Mouse (Mus musculus) hindbrain, embryonic 11.5 days (tissue): ENCODE measurements around the gene Add3. TPM values are rescaled to one million over a fixed set of nuclear protein-coding genes. Genes with fewer than 3 reads are reported as not detected.

Experiments used
- ATAC-seq: fragments of 200-750 bp; cut with Nextera tagmentation; 2 replicates; pipeline ENCODE4 v1.8.0; 2017; ENCODE audit warnings: mild to moderate bottlenecking, moderate TSS enrichment, moderate library complexity; ENCODE audit not compliant: low FRiP score
- DNase-seq: peaks from one replicate; pipeline ENCODE4 v3.0.0-alpha.2; 2015; ENCODE audit warnings: low spot score
- H3K27ac ChIP-seq: fragments of 300-500 bp; sonication (generic); 2 replicates; pipeline ENCODE4 v1.5.1; 2014; ENCODE audit warnings: mild to moderate bottlenecking, low read depth, low read length
- H3K27me3 ChIP-seq: fragments of 300-500 bp; sonication (generic); 2 replicates; pipeline ENCODE4 v1.6.1; 2014; ENCODE audit warnings: mild to moderate bottlenecking, low read length, moderate library complexity, mixed read lengths; ENCODE audit not compliant: control insufficient read depth, insufficient read depth
- H3K36me3 ChIP-seq: fragments of 300-500 bp; sonication (generic); 2 replicates; pipeline ENCODE4 v1.6.1; 2014; ENCODE audit warnings: mild to moderate bottlenecking, low read length, moderate library complexity, mixed read lengths; ENCODE audit not compliant: control insufficient read depth, insufficient read depth
- H3K4me1 ChIP-seq: fragments of 300-500 bp; sonication (generic); replicated peaks from 2 replicates; pipeline ENCODE4 v1.6.1; 2014; ENCODE audit warnings: low read length, mixed read lengths; ENCODE audit not compliant: control insufficient read depth, insufficient read depth
- H3K4me2 ChIP-seq: fragments of 300-500 bp; sonication (generic); replicated peaks from 2 replicates; pipeline ENCODE4 v1.6.1; 2014; ENCODE audit warnings: mild to moderate bottlenecking, low read depth, low read length
- H3K4me3 ChIP-seq: fragments of 300-500 bp; sonication (generic); 2 replicates; pipeline ENCODE4 v1.5.1; 2014; ENCODE audit warnings: low read depth, low read length
- H3K9ac ChIP-seq: fragments of 300-500 bp; sonication (generic); 2 replicates; pipeline ENCODE4 v1.6.1; 2014; ENCODE audit warnings: low read depth, low read length
- H3K9me3 ChIP-seq: fragments of 300-500 bp; sonication (generic); 2 replicates; pipeline ENCODE4 v1.6.1; 2016; ENCODE audit warnings: low read length; ENCODE audit not compliant: control insufficient read depth
- WGBS: fragments of 180-500 bp; shearing (Covaris S2); extraction: QIAGEN DNeasy Blood & Tissue Kit; methylation state at CpG from one replicate; pipeline ENCODE4 v1.1.7; 2014; 5-methylcytosine and 5-hydroxymethylcytosine counted together
- polyA plus RNA-seq: library from polyadenylated mRNA; unstranded; fragments of >200 nt; fragmentation: Nextera tagmentation; extraction: Ambion mirVana; gene quantifications from 2 replicates; pipeline ENCODE4 v1.2.1, GENCODE M21; 2014

The Add3 gene
- polyA plus RNA-seq, 1 experiment from 2014 or later: 46.6 TPM

GRCm38 (mm10) chr19:53156361-53156760 lies 16.1 kb downstream of the Add3 start:
- Histone ChIP-seq H3K9ac (no peak overlapping the region), H3K27me3 (no peaks in the 10 kb centered on the region), H3K4me2 (no peak overlapping the region), H3K27ac (no peak overlapping the region), H3K4me3 (no peak overlapping the region), H3K4me1 (no peaks in the 10 kb centered on the region), H3K36me3 (no peaks in the 10 kb centered on the region), H3K9me3 (no peaks in the 10 kb centered on the region)
- no peak for DNase-seq
- ATAC-seq: no peak
- 90% methylated on average over 3 of the region's 3 CpGs for whole genome bisulfite sequencing

GRCm38 (mm10) chr19:53157176-53157575 lies 16.9 kb downstream of the Add3 start:
- no peaks in the 10 kb centered on the region for H3K4me1 ChIP-seq

DNA sequence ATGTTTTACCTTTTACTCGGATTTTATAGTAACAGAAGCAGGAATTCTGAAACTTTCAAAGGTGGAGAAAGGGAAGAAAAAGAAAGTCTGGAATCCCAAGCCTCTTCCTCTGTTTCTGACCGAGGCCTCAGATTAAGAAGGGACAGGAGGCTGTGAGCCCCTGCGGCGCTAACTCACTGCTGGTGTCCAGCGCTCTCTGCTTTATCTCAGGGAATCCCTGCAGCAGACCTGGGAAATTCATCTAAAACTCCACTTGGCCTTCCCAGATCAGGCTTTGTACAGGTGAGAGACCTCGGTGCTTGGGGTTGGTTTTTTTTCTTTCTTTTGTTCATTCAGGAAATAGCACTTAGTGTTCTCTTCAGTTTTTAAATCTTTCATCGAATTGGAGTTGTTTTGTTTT lies 19.1 kb downstream of the Add3 start:
- Histone ChIP-seq H3K9ac (no peak overlapping the region), H3K27ac (no peak overlapping the region), H3K27me3 (no peaks in the 10 kb centered on the region), H3K4me2 (no peak overlapping the region), H3K9me3 (no peaks in the 10 kb centered on the region), H3K4me1 (no peaks in the 10 kb centered on the region), H3K36me3 (no peaks in the 10 kb centered on the region), H3K4me3 (no peak overlapping the region)
- 49% methylated on average over 7 of the region's 7 CpGs for WGBS
- no peak for DNase-seq
- ATAC-seq: no peak

More at GRCm38 (mm10) chr19:53157176-53157575, 16.9 kb downstream of the Add3 start:
- Histone ChIP-seq H3K9me3 (no peaks in the 10 kb centered on the region), H3K9ac (no peak overlapping the region), H3K4me2 (no peak overlapping the region), H3K27me3 (no peaks in the 10 kb centered on the region), H3K27ac (no peak overlapping the region), H3K4me3 (no peak overlapping the region), H3K36me3 (no peaks in the 10 kb centered on the region)
- WGBS: 86% methylated on average over 5 of the region's 5 CpGs
- no peak for DNase-seq
- no peak for ATAC-seq

DNA sequence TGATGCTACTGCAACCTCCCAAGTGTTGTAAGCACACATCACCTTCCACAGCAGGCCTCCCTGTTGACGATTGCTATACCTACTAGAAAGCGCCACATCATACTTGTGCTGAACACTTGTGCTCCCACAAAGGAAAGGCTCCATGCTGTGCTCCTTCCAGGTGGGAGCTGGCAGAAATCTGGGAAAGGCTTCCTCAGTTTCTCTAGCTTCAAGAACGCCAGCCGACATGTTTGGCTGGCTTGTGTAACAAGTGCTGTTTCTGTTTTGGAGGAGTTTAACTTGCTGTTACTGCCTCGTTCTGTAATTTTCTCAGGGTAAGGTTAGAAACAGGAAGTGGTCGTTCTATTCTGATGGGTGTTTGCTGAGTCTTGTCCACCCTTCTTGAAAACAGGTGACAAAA lies 22.7 kb downstream of the Add3 start:
- H3K27ac ChIP-seq: no peak overlapping the region
- H3K4me2 ChIP-seq: no peak overlapping the region
- H3K36me3 ChIP-seq: no peaks in the 10 kb centered on the region
- H3K4me3 ChIP-seq: no peak overlapping the region
- DNase-seq (no peak), ATAC-seq (no peak)
- H3K9me3 ChIP-seq: no peaks in the 10 kb centered on the region
- no peaks in the 10 kb centered on the region for H3K4me1 ChIP-seq
- H3K27me3 ChIP-seq: no peaks in the 10 kb centered on the region
- no peak overlapping the region for H3K9ac ChIP-seq
- 91% methylated on average over 6 of the region's 6 CpGs for WGBS

DNA sequence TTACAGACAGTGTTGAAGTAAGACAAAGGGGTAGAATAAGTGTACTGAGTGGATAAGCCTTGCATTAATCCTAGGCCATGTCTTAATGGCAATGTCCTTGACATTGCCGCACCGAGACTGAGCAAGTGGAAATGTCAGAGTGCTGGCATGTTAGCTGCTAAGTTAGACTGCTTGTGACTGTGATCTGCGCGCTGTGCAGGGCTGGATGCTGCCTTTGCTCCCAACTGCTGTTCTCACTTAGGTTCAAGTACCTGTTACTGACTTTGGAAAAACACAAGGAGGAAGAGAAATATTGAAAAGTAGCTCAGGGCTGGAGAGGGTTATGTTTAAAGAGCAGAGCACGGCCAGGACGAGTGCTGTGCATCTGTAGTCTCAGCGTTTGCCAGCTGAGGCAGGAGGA lies 24.4 kb downstream of the Add3 start:
- DNase-seq (no peak), ATAC-seq (no peak)
- no peaks in the 10 kb centered on the region for H3K36me3 ChIP-seq
- WGBS: 83% methylated on average over 7 of the region's 7 CpGs
- H3K27ac ChIP-seq: no peak overlapping the region
- H3K4me2 ChIP-seq: no peak overlapping the region
- no peaks in the 10 kb centered on the region for H3K4me1 ChIP-seq
- H3K9ac ChIP-seq: no peak overlapping the region
- no peak overlapping the region for H3K4me3 ChIP-seq
- no peaks in the 10 kb centered on the region for H3K9me3 ChIP-seq
- H3K27me3 ChIP-seq: no peaks in the 10 kb centered on the region

- no peaks in the 10 kb centered on the region for H3K4me1 ChIP-seq
- ATAC-seq (no peak), DNase-seq (no peak)
- H3K4me2 ChIP-seq: no peak overlapping the region
- H3K27me3 ChIP-seq: no peaks in the 10 kb centered on the region
- WGBS: 62% methylated on average over 4 of the region's 4 CpGs
- no peak overlapping the region for H3K9ac ChIP-seq
- H3K36me3 ChIP-seq: no peaks in the 10 kb centered on the region
- no peak overlapping the region for H3K4me3 ChIP-seq
- no peak overlapping the region for H3K27ac ChIP-seq
- no peaks in the 10 kb centered on the region for H3K9me3 ChIP-seq
These were observed 25.3 kb downstream of the Add3 start for GRCm38 (mm10) chr19:53165305-53166240.

DNA sequence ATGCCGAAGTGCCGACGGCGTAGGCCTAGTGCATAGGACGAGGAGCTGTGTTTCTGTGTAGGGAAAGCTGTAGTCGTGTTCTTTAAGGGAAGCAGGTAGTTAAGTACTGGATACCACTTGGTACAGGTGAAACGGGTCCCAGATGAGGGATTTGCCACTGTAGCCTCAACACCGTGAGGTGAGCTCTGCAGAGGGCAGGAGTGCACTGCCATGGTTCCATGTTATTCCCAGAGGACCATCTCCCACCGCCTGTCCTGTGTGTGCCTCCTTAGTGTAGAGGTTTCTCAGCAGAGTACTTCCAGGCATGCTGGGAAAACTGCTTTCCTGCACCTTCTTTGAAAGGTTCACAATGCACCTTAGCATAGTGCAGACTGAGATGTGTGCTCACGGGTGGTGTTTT lies 26.1 kb downstream of the Add3 start:
- H3K9me3 ChIP-seq: no peaks in the 10 kb centered on the region
- no peak overlapping the region for H3K27ac ChIP-seq
- no peak overlapping the region for H3K4me2 ChIP-seq
- no peak overlapping the region for H3K4me3 ChIP-seq
- no peak overlapping the region for H3K9ac ChIP-seq
- DNase-seq (no peak), ATAC-seq (no peak)
- no peaks in the 10 kb centered on the region for H3K4me1 ChIP-seq
- no peaks in the 10 kb centered on the region for H3K36me3 ChIP-seq
- 91% methylated on average over 10 of the region's 10 CpGs for WGBS
- no peaks in the 10 kb centered on the region for H3K27me3 ChIP-seq

DNA sequence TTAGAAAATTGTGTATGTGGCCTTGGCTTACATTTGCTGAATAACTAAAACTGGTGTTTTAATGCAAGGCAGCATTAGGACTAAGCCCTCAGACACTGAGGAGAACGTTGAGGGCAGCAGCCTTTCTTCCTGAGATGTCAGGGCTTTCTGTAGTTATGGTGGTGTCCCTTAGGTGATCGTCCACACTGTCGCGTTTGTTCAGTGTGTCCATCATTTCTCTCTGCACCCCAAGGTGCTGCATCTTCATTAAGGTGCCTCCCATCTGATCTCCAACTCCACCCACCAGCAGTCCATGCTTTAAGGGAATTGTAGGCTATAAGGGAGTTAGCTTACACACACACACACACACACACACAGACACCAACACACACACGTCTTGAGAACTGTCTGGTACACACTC lies 28.3 kb downstream of the Add3 start:
- Histone ChIP-seq H3K4me2 (no peak overlapping the region), H3K27ac (no peak overlapping the region), H3K9me3 (no peaks in the 10 kb centered on the region), H3K27me3 (no peaks in the 10 kb centered on the region), H3K4me1 (no peaks in the 10 kb centered on the region), H3K9ac (no peak overlapping the region), H3K36me3 (no peaks in the 10 kb centered on the region), H3K4me3 (no peak overlapping the region)
- ATAC-seq (no peak), DNase-seq (no peak)
- WGBS: 82% methylated on average over 5 of the region's 5 CpGs

DNA sequence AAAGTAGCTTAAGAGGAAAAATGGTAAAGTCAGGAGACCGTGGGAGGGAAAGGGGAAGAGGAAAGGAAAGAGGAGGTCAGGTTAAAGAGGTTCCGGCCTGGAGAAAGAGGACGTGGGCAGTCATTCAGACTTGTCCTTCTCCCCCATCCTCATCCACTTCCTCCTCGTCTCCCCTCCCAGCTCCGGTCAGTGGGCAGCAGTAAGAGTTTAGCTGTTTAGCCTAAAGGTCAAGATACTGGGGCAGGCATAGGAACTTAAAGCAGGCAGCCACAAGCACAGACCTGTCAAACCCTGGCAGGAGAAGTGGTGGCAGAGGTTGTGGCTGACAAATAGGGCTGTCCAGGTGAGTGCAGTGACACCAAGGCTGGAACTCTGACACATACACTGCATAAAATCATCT lies 30.4 kb downstream of the Add3 start:
- Histone ChIP-seq H3K9ac (no peak overlapping the region), H3K4me3 (no peak overlapping the region), H3K4me1 (no peaks in the 10 kb centered on the region), H3K27ac (no peak overlapping the region), H3K27me3 (no peaks in the 10 kb centered on the region), H3K4me2 (no peak overlapping the region), H3K36me3 (no peaks in the 10 kb centered on the region), H3K9me3 (no peaks in the 10 kb centered on the region)
- DNase-seq (no peak), ATAC-seq (no peak)
- 75% methylated on average over 5 of the region's 5 CpGs for WGBS
